Mouse (Mus musculus) midbrain, embryonic 11.5 days (tissue): ENCODE measurements around the gene Olfr452. TPM values are rescaled to one million over a fixed set of nuclear protein-coding genes. Genes with fewer than 3 reads are reported as not detected.

ENCODE experiments used
- ATAC-seq: fragments of 200-750 bp; cut with Nextera tagmentation; 2 replicates; pipeline ENCODE4 v1.8.0; 2017; ENCODE audit warnings: moderate TSS enrichment, moderate library complexity; ENCODE audit not compliant: low FRiP score
- DNase-seq: peaks from one replicate; pipeline ENCODE4 v3.0.0; 2015; ENCODE audit warnings: low spot score; ENCODE audit errors: missing footprints
- H3K27ac ChIP-seq: fragments of 300-500 bp; sonication (generic); 2 replicates; pipeline ENCODE4 v1.5.1; 2014; ENCODE audit warnings: low read depth, low read length
- H3K27me3 ChIP-seq: fragments of 300-500 bp; sonication (generic); 2 replicates; pipeline ENCODE4 v1.6.1; 2014; ENCODE audit warnings: mild to moderate bottlenecking, low read length, moderate library complexity, mixed read lengths; ENCODE audit not compliant: control insufficient read depth, insufficient read depth
- H3K36me3 ChIP-seq: fragments of 300-500 bp; sonication (generic); 2 replicates; pipeline ENCODE4 v1.6.1; 2014; ENCODE audit warnings: mild to moderate bottlenecking, low read length, moderate library complexity, mixed read lengths; ENCODE audit not compliant: control insufficient read depth, insufficient read depth
- H3K4me1 ChIP-seq: fragments of 300-500 bp; sonication (generic); 2 replicates; pipeline ENCODE4 v1.6.1; 2014; ENCODE audit warnings: low read length; ENCODE audit not compliant: control insufficient read depth, insufficient read depth
- H3K4me2 ChIP-seq: fragments of 300-500 bp; sonication (generic); 2 replicates; pipeline ENCODE4 v1.6.1; 2014; ENCODE audit warnings: mild to moderate bottlenecking, moderate library complexity
- H3K4me3 ChIP-seq: fragments of 300-500 bp; sonication (generic); 2 replicates; pipeline ENCODE4 v1.5.1; 2014; ENCODE audit warnings: low read depth, low read length
- H3K9ac ChIP-seq: fragments of 300-500 bp; sonication (generic); 2 replicates; pipeline ENCODE4 v1.6.1; 2014; ENCODE audit warnings: low read length
- H3K9me3 ChIP-seq: fragments of 300-500 bp; sonication (generic); 2 replicates; pipeline ENCODE4 v1.6.1; 2016; ENCODE audit warnings: low read length; ENCODE audit not compliant: control insufficient read depth
- WGBS: fragments of 180-500 bp; shearing (Covaris S2); extraction: QIAGEN DNeasy Blood & Tissue Kit; methylation state at CpG from one replicate; pipeline ENCODE4 v1.1.7; 2014; 5-methylcytosine and 5-hydroxymethylcytosine counted together
- polyA plus RNA-seq: library from polyadenylated mRNA; unstranded; fragments of >200 nt; fragmentation: Nextera tagmentation; extraction: Ambion mirVana; gene quantifications from 2 replicates; pipeline ENCODE4 v1.2.1, GENCODE M21; 2014

The Olfr452 gene
- polyA plus RNA-seq, 1 experiment from 2014 or later = not detected

GRCm38 (mm10) chr6:42811639-42812038 is 26.7 kb downstream of the Olfr452 start, which contains the start of gene Olfr450:
Gene Olfr450, plus strand, starts transcription at chr6:42811939.
- DNase-seq (no peak), ATAC-seq (no peak)
- H3K27ac ChIP-seq = no peak within 1 kb of the TSS
- no peak within 1 kb of the TSS for H3K4me3 ChIP-seq
- no peaks in the 10 kb centered on the region for H3K4me1 ChIP-seq
- 77% methylated on average over 1 of the region's 1 CpGs for WGBS
- H3K36me3 ChIP-seq = no peaks in the 10 kb centered on the region
- no peak within 1 kb of the TSS for H3K9ac ChIP-seq
- H3K27me3 ChIP-seq = no peaks in the 10 kb centered on the region
- H3K4me2 ChIP-seq = no peak within 1 kb of the TSS
- no peaks in the 10 kb centered on the region for H3K9me3 ChIP-seq

GRCm38 (mm10) chr6:42834084-42834483 is 49.2 kb downstream of the Olfr452 start, which contains the start of gene Olfr449:
Gene Olfr449, plus strand, starts transcription at chr6:42834384.
- Histone ChIP-seq H3K4me3 (no peak within 1 kb of the TSS), H3K27ac (no peak within 1 kb of the TSS), H3K4me1 (no peaks in the 10 kb centered on the region), H3K4me2 (no peak within 1 kb of the TSS), H3K27me3 (no peaks in the 10 kb centered on the region), H3K9me3 (no peaks in the 10 kb centered on the region), H3K9ac (no peak within 1 kb of the TSS), H3K36me3 (no peaks in the 10 kb centered on the region)
- DNase-seq (no peak), ATAC-seq (no peak)

Other genes with a start within 250 kb of the Olfr452 start
- gene Olfr455, start 237.5 kb upstream of the Olfr452 start, polyA plus RNA-seq = not detected in 2 replicates
- gene Tcaf3, start 187.4 kb upstream of the Olfr452 start, polyA plus RNA-seq = not detected in 2 replicates
- 1.8 and 1.9 TPM in 2 replicates for gene Tcaf2, start 139.8 kb upstream of the Olfr452 start, polyA plus RNA-seq
- gene Tcaf1, start 75.0 kb upstream of the Olfr452 start, polyA plus RNA-seq = 155 and 156 TPM in 2 replicates
- gene Olfr453, start 45.7 kb upstream of the Olfr452 start, polyA plus RNA-seq = not detected in 2 replicates
- not detected in 2 replicates for gene Olfr38, start 28.7 kb upstream of the Olfr452 start, polyA plus RNA-seq
- not detected in 2 replicates for gene Olfr450, start 26.8 kb downstream of the Olfr452 start, polyA plus RNA-seq
- not detected in 2 replicates for gene Olfr449, start 49.3 kb downstream of the Olfr452 start, polyA plus RNA-seq
- gene Olfr448, start 105.3 kb downstream of the Olfr452 start, polyA plus RNA-seq = not detected in 2 replicates
- not detected in 2 replicates for gene Olfr447, start 123.8 kb downstream of the Olfr452 start, polyA plus RNA-seq
- gene Olfr446, start 136.3 kb downstream of the Olfr452 start, polyA plus RNA-seq = not detected in 2 replicates
- gene Olfr444, start 164.0 kb downstream of the Olfr452 start, polyA plus RNA-seq = not detected in 2 replicates